Mouse (Mus musculus): ENCODE data around the gene Zfyve9.

Gene Zfyve9

DNA sequence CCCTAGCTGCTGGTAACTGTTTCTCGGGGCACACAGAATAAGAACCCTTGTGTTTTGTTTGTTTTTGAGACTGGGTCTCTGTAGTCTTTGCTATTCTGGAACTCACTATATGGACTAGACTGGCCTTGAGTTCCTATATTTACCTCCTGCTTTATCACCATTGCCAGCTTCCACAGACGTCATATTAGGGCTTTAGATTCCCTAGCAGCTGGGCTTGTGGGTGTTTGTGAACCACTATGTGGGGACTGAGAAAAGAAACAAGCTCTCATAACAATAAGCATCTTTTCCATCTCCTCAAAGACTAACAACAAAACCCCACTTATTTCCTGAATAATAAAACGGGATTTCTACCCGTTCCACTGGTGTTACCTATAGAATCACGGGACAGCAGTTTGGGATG lies 169.7 kb downstream of the Zfyve9 start:
- no peak for DNase-seq (ENCODE audit: low read depth, low spot score)

DNA sequence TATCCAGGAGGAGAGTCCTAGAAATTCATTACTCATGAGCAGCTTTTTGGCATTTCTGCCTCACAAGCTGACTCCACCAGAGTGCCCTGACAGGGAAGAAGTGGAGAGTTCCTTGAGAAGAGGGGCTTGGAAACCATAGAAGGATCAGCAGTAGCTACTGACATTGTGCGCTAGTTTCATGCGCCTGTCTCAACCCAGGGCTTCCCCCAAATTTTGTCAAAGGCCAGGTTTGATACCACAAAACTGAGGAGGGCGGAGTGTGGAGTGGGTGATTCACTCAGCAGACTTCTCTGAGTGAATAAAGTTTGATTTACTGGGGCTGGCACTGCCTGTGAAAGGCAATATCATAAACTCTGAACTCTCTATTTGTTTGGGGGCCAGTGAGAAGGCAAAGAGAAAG lies 171.9 kb downstream of the Zfyve9 start:
- no peak for DNase-seq (ENCODE audit: low read depth, low spot score)

DNA sequence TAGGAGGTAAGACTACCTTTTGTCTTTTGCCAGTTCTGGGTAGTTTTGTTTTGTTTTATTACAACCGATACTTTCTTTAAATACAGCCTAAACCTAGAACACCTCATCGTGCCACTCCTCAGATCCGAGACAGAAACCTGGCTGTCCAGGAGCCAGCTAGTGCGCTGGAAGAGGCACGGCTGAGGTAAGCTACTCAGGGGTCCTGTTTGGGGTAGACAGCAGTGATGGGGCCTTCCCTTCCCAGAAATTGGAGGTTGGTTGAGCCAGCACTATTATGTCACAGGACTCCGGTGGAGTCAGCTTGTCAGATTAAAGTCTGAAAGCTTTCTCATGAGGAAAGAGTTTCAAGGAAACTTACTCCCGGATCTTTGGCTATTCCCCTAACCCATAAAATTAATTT lies 178.7 kb downstream of the Zfyve9 start:
- no peak for DNase-seq (ENCODE audit: low read depth, low spot score)

DNA sequence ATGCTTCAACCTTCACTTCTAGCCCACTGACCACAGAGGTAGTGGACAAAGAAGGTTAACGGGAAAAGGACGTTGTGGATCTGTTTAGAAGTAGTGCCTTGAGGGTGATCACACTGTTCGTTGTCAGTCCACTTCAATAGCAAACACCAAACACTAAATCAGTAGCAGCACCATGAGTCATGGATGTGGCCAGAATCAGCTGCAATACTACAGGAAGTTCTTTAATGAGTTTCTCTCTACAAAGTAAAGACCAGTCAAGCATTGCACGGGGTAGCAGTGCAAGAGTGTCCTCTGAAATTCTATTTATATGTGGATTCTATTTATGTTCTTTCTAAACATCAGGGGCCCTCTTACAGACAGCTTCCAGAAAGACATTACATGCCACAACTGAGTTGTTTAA lies 182.3 kb downstream of the Zfyve9 start:
- no peak for DNase-seq (ENCODE audit: low read depth, low spot score)

DNA sequence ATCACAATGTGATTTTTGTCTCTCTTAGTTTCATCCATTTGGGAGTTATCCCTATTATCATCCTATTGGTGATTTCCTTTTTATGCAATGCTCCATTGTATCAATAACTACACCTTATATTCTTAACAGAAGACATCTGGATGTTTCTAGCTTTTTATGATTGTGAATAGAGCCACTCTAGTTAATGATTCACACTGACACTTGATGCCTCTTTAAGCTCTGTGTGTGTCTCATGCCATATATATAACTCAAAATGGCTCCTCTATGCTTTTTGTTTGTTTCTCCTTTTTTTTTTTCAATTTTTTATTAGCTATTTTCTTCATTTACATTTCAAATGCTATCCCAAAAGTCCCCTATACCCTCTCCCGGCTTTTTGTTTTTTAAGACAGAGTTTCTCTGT lies 184.8 kb downstream of the Zfyve9 start:
- no peak for DNase-seq (ENCODE audit: low read depth, low spot score)

DNA sequence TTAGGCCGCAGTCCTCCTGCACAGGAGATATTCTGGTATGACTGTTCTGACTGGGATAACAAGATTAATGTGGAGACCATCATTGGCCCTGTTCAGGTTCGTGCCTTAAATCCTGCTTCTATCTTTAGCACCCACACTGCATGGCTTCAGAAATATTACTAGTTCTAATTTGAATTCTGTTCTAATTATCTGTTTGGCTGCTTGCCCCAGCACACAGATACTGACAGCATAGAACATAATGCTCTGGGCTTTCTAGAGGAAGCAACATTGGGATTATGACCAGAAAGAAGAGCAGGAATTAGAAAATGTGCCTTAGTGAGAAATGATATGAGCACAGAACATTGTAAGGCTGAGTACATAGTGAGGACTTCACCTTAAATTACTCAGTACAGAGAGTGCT lies 187.2 kb downstream of the Zfyve9 start:
- DNase-seq (ENCODE audit: low read depth, low spot score): no peak
